Mouse (Mus musculus) cerebellum, postnatal 14 days (tissue): Measurements from ENCODE around the gene Gucd1.
"Not testable (repeated sequence)": the region's sequence is repeated elsewhere in the genome, so short reads cannot be mapped to it uniquely, and the experiment has no call there.

Experiments used
- DNase-seq, 2 experiments: peaks; one replicate each; pipeline ENCODE4 v3.0.0; 2021; ENCODE audit warnings: mixed read lengths in 2 of 2

The Gucd1 gene

GRCm38 (mm10) chr10:75462728-75463127 is 55.0 kb downstream of the Gucd1 start:
- DNase-seq: no peak

GRCm38 (mm10) chr10:75458329-75458728 is 59.4 kb downstream of the Gucd1 start:
- no peak for DNase-seq

GRCm38 (mm10) chr10:75457852-75458251 is 59.9 kb downstream of the Gucd1 start:
- DNase-seq: no peak

- not testable (repeated sequence) for DNase-seq
These were observed 61.5 kb downstream of the Gucd1 start for GRCm38 (mm10) chr10:75456061-75456831.

- peak; percentile 75 to 79 for DNase-seq
These were observed 66.6 kb downstream of the Gucd1 start for GRCm38 (mm10) chr10:75451036-75451786.

- DNase-seq: no peak
These were observed 67.4 kb downstream of the Gucd1 start for GRCm38 (mm10) chr10:75450331-75450730.

- no peak for DNase-seq
These were observed 68.9 kb downstream of the Gucd1 start for GRCm38 (mm10) chr10:75448806-75449420.

- no peak for DNase-seq
These were observed 70.3 kb downstream of the Gucd1 start for GRCm38 (mm10) chr10:75447489-75447888.

GRCm38 (mm10) chr10:75446501-75447083 is 71.2 kb downstream of the Gucd1 start:
- DNase-seq: no peak

GRCm38 (mm10) chr10:75445030-75445429 is 72.7 kb downstream of the Gucd1 start:
- DNase-seq: no peak

GRCm38 (mm10) chr10:75444111-75444826 is 73.5 kb downstream of the Gucd1 start:
- DNase-seq: peak in 1 of 2 experiments; percentile 61

- DNase-seq: no peak
These were observed 74.8 kb downstream of the Gucd1 start for GRCm38 (mm10) chr10:75443017-75443416.

GRCm38 (mm10) chr10:75441800-75442199 is 76.0 kb downstream of the Gucd1 start:
- no peak for DNase-seq

- DNase-seq: no peak
These were observed 77.0 kb downstream of the Gucd1 start for GRCm38 (mm10) chr10:75440756-75441155.

- peak; percentile 74 to 80 for DNase-seq
These were observed 78.5 kb downstream of the Gucd1 start for GRCm38 (mm10) chr10:75439211-75439811.

GRCm38 (mm10) chr10:75438132-75438810 is 79.5 kb downstream of the Gucd1 start:
- peak; percentile 42 to 48 for DNase-seq

GRCm38 (mm10) chr10:75437284-75437683 is 80.5 kb downstream of the Gucd1 start:
- DNase-seq: no peak

GRCm38 (mm10) chr10:75436604-75437217 is 81.1 kb downstream of the Gucd1 start:
- peak; percentile 94 for DNase-seq

- no peak for DNase-seq
These were observed 87.1 kb downstream of the Gucd1 start for GRCm38 (mm10) chr10:75430633-75431032.

- DNase-seq: no peak
These were observed 87.6 kb downstream of the Gucd1 start for GRCm38 (mm10) chr10:75430147-75430537.
